Mouse (Mus musculus): Measurements from ENCODE around the gene Sult2a4. TPM values are rescaled to one million over a fixed set of nuclear protein-coding genes. Genes with fewer than 3 reads are reported as not detected.

Sult2a4 gene
- not detected for total RNA-seq (2023)

GRCm38 (mm10) chr7:13989507-13989906 is at the start of gene Sult2a4:
TSS of gene Sult2a4 (minus strand) at chr7:13989607.

Other genes with a start within 250 kb of the Sult2a4 start
- gene Sult2a1, start 152.2 kb downstream of the Sult2a4 start, total RNA-seq (2023) = not detected
- not detected for gene Sult2a3, start 133.4 kb upstream of the Sult2a4 start, total RNA-seq (2023)